Mouse (Mus musculus) right cerebral cortex, adult 18-20 months (tissue): Measurements from ENCODE around the gene Hspbp1.

Experiments used
- DNase-seq: peaks from one replicate; pipeline ENCODE4 v3.0.0; 2022; ENCODE audit warnings: mixed read lengths

Gene Hspbp1

GRCm38 (mm10) chr7:4629586-4629985, 55.3 kb downstream of the Hspbp1 start:
- DNase-seq, result no peak

GRCm38 (mm10) chr7:4625928-4626327, 58.9 kb downstream of the Hspbp1 start:
- DNase-seq, result no peak

GRCm38 (mm10) chr7:4624343-4624742, 60.5 kb downstream of the Hspbp1 start:
- no peak for DNase-seq

- peak; percentile 51 for DNase-seq
Measured at GRCm38 (mm10) chr7:4623544-4624189, 61.2 kb downstream of the Hspbp1 start.

- DNase-seq, result no peak
Measured at GRCm38 (mm10) chr7:4619979-4620378, 64.9 kb downstream of the Hspbp1 start.

- DNase-seq, result no peak
Measured at GRCm38 (mm10) chr7:4613740-4614403, 71.0 kb downstream of the Hspbp1 start.

GRCm38 (mm10) chr7:4612956-4613355, 71.9 kb downstream of the Hspbp1 start:
- DNase-seq, result no peak

- no peak for DNase-seq
Measured at GRCm38 (mm10) chr7:4612386-4612785, 72.5 kb downstream of the Hspbp1 start.

GRCm38 (mm10) chr7:4611921-4612341, 72.9 kb downstream of the Hspbp1 start:
- DNase-seq, result no peak

- no peak for DNase-seq
Measured at GRCm38 (mm10) chr7:4611511-4611910, 73.4 kb downstream of the Hspbp1 start.
